In the genomic region with DNA sequence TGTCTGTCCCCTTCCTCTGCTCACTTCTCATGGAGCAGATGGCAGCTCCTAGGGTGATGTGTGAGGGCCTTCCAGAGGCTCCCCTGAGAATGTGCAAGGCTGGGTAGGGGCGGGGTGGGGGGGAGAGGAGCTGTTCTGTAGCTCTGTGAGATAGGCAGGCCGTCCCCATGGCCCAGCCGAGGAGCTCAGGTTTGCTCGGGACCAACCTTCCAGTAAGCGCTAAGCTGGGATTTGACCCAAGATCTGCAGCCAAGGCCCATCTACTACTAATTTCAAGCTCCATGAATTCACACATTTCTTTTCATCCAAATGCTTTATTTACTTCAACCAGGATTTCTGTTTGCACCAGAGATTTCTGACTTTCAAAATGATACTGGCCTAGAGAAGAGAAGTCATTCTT, we compare ENCODE assay signal across 9 mouse cellular contexts. TPM values are rescaled to one million over a fixed set of nuclear protein-coding genes. Genes with fewer than 3 reads are reported as not detected.
DNase-seq lines count a peak whose midpoint lies in the region; ATAC-seq and TF ChIP-seq lines count a peak whose summit lies in the region.
"Had no signal": no experiment of that assay in that cellular context is flagged by ENCODE, and none has a peak within 500 bp of the region (broad histone marks: within the 10 kb centered on the region; RNA-seq: fewer than 3 reads in every experiment).

No protein-coding gene starts in this region.

- H3K9ac ChIP-seq in heart, embryonic 14.5 days (ENCODE audit: low read length), result no peak overlapping the region
- no peak overlapping the region for H3K9ac ChIP-seq in embryonic facial prominence, embryonic 14.5 days (ENCODE audit: low read depth, low read length)
- H3K9ac ChIP-seq in limb, embryonic 13.5 days, result no peak overlapping the region
- H3K9ac ChIP-seq in liver, embryonic 12.5 days, result no peak overlapping the region

- no peak for TF ChIP-seq CTCF in cerebellum, adult 2 months (IDR thresholded peaks at IDR 0.05; ENCODE audit: borderline replicate concordance, insufficient read depth, low read depth, low read length)

- H3K36me3 ChIP-seq in heart, embryonic 14.5 days (ENCODE audit: control insufficient read depth, insufficient read depth, low read length), result no peaks in the 10 kb centered on the region
- no peaks in the 10 kb centered on the region for H3K36me3 ChIP-seq in embryonic facial prominence, embryonic 10.5 days (replicated peaks)
- no peaks in the 10 kb centered on the region for H3K36me3 ChIP-seq in embryonic facial prominence, embryonic 14.5 days (ENCODE audit: control insufficient read depth, insufficient read depth, low read length)
- H3K36me3 ChIP-seq in limb, embryonic 13.5 days, result no peaks in the 10 kb centered on the region
- no peaks in the 10 kb centered on the region for H3K36me3 ChIP-seq in liver, embryonic 12.5 days

- intact Hi-C loops in heart, postnatal 36 days (cut with DNase I), result no loop called here

- no peaks in the 10 kb centered on the region for H3K27me3 ChIP-seq in heart, embryonic 14.5 days (ENCODE audit: control insufficient read depth, insufficient read depth, low read length)
- H3K27me3 ChIP-seq in embryonic facial prominence, embryonic 10.5 days (replicated peaks; ENCODE audit: low read depth, poor library complexity, severe bottlenecking), result peaks cover 23% of the 10 kb centered on the region
- no peaks in the 10 kb centered on the region for H3K27me3 ChIP-seq in embryonic facial prominence, embryonic 14.5 days (replicated peaks; ENCODE audit: control insufficient read depth, insufficient read depth, low read length)
- H3K27me3 ChIP-seq in limb, embryonic 13.5 days, result peaks cover 10% of the 10 kb centered on the region
- peaks cover 27% of the 10 kb centered on the region for H3K27me3 ChIP-seq in liver, embryonic 12.5 days (replicated peaks)
- no peaks in the 10 kb centered on the region for H3K27me3 ChIP-seq in cerebellum, adult 2 months (ENCODE audit: control insufficient read depth, insufficient read depth, low read length)

- peaks cover 19 to 24% of the 10 kb centered on the region in 2 experiments for H3K4me1 ChIP-seq in heart, embryonic 14.5 days (ENCODE audit: control insufficient read depth in 2 of 2, insufficient read depth in 2 of 2, low read length in 2 of 2)
- H3K4me1 ChIP-seq in embryonic facial prominence, embryonic 10.5 days, result peaks cover 50% of the 10 kb centered on the region
- peaks cover 27% of the 10 kb centered on the region for H3K4me1 ChIP-seq in embryonic facial prominence, embryonic 14.5 days (ENCODE audit: control insufficient read depth, insufficient read depth, low read length)
- H3K4me1 ChIP-seq in limb, embryonic 13.5 days, result peaks cover 48% of the 10 kb centered on the region
- H3K4me1 ChIP-seq in liver, embryonic 12.5 days, result 0 out of 2 replicates have a peak, but pooled peaks cover 4% of the 10 kb centered on the region
- no peaks in the 10 kb centered on the region; the same call in 1 of the 2 replicates for H3K4me1 ChIP-seq in cerebellum, adult 2 months (ENCODE audit: control insufficient read depth, insufficient read depth, low read length)

- WGBS in heart, embryonic 14.5 days, result 39% methylated on average over 5 of the region's 5 CpGs
- 71% methylated on average over 5 of the region's 5 CpGs for WGBS in embryonic facial prominence, embryonic 10.5 days
- WGBS in embryonic facial prominence, embryonic 14.5 days, result 75% methylated on average over 5 of the region's 5 CpGs
- WGBS in limb, embryonic 13.5 days, result 58% methylated on average over 5 of the region's 5 CpGs
- 66% methylated on average over 5 of the region's 5 CpGs for WGBS in liver, embryonic 12.5 days (ENCODE audit: insufficient replicate concordance)
- 77% methylated on average over 5 of the region's 5 CpGs for WGBS in cerebellum, adult 2 months

- peak overlapping the region; percentile 71 to 74 for H3K27ac ChIP-seq in heart, embryonic 14.5 days (replicated peaks in 1 of 2; ENCODE audit: control insufficient read depth in 1 of 2, insufficient read depth in 1 of 2, low read depth in 2 of 2, low read length in 2 of 2)
- H3K27ac ChIP-seq in embryonic facial prominence, embryonic 10.5 days (replicated peaks), result peak overlapping the region; percentile 57; the same call in 1 of the 2 replicates
- H3K27ac ChIP-seq in embryonic facial prominence, embryonic 14.5 days (replicated peaks; ENCODE audit: low read depth, low read length), result peak overlapping the region; percentile 87
- peak overlapping the region; percentile 93 for H3K27ac ChIP-seq in limb, embryonic 13.5 days
- no peak overlapping the region for H3K27ac ChIP-seq in liver, embryonic 12.5 days
- no peak overlapping the region for H3K27ac ChIP-seq in cerebellum, adult 2 months (ENCODE audit: insufficient read depth, low read length)

- no peak for DNase-seq in heart, postnatal 36 days
- DNase-seq in embryonic facial prominence, embryonic 10.5 days (ENCODE audit: low spot score), result no peak
- DNase-seq in embryonic facial prominence, embryonic 14.5 days (ENCODE audit: low spot score), result peak; percentile 47
- DNase-seq in cerebellum, adult 2 months, result no peak

- H3K4me2 ChIP-seq in heart, embryonic 14.5 days (ENCODE audit: low read length), result peak overlapping the region; percentile 28; the same call in 1 of the 2 replicates
- H3K4me2 ChIP-seq in embryonic facial prominence, embryonic 14.5 days (ENCODE audit: low read depth, low read length), result no peak overlapping the region
- H3K4me2 ChIP-seq in limb, embryonic 13.5 days (replicated peaks), result 0 out of 2 replicates have a peak overlapping the region, but pooled peaks have one; percentile 23
- no peak overlapping the region for H3K4me2 ChIP-seq in liver, embryonic 12.5 days

- ATAC-seq in heart, embryonic 14.5 days (ENCODE audit: insufficient number of reproducible peaks, insufficient read depth, low FRiP score, low read depth), result no peak
- no peak for ATAC-seq in embryonic facial prominence, embryonic 14.5 days (ENCODE audit: low read depth)
- no peak for ATAC-seq in limb, embryonic 13.5 days (ENCODE audit: low FRiP score, low read depth)
- no peak for ATAC-seq in liver, embryonic 12.5 days
- ATAC-seq in activated CD4-positive, CD25-positive, alpha-beta regulatory T cell, adult 4 months, result no peak

- no peaks in the 10 kb centered on the region for H3K9me3 ChIP-seq in heart, embryonic 14.5 days (ENCODE audit: control insufficient read depth, low read length)
- no peaks in the 10 kb centered on the region for H3K9me3 ChIP-seq in embryonic facial prominence, embryonic 10.5 days
- no peaks in the 10 kb centered on the region for H3K9me3 ChIP-seq in embryonic facial prominence, embryonic 14.5 days (ENCODE audit: control insufficient read depth, low read length)
- no peaks in the 10 kb centered on the region for H3K9me3 ChIP-seq in limb, embryonic 13.5 days
- H3K9me3 ChIP-seq in liver, embryonic 12.5 days (replicated peaks), result no peaks in the 10 kb centered on the region

- H3K4me3 ChIP-seq in heart, embryonic 14.5 days (ENCODE audit: control insufficient read depth in 1 of 2, insufficient read depth in 1 of 2, low read depth in 1 of 2, low read length in 2 of 2), result no peak overlapping the region
- H3K4me3 ChIP-seq in embryonic facial prominence, embryonic 10.5 days, result no peak overlapping the region
- no peak overlapping the region for H3K4me3 ChIP-seq in embryonic facial prominence, embryonic 14.5 days (ENCODE audit: low read depth, low read length)
- H3K4me3 ChIP-seq in limb, embryonic 13.5 days, result no peak overlapping the region
- no peak overlapping the region for H3K4me3 ChIP-seq in liver, embryonic 12.5 days
- no peak overlapping the region for H3K4me3 ChIP-seq in cerebellum, adult 2 months (replicated peaks; ENCODE audit: insufficient read depth, low read depth, low read length)

- TF ChIP-seq POLR2A in cerebellum, adult 2 months (IDR thresholded peaks at IDR 0.05; ENCODE audit: borderline replicate concordance, insufficient read depth, low read length), result no peak

RNA-seq across cellular contexts. Expression of a gene that starts 51.4 kb away (rescaled TPM):
- polyA plus RNA-seq in heart, embryonic 14.5 days (2014; fragmentation: Nextera tagmentation; extraction: Ambion mirVana), result 13.5 and 14.7 TPM in 2 replicates
- 1 to 10 TPM; 5.1 to 9.2 TPM for total RNA-seq in heart, postnatal 36 days (2021)
- polyA plus RNA-seq in embryonic facial prominence, embryonic 10.5 days (2016; fragmentation: Nextera tagmentation; extraction: Ambion mirVana), result 2.0 TPM in 2 replicates
- polyA plus RNA-seq in embryonic facial prominence, embryonic 14.5 days (2014; fragmentation: Nextera tagmentation; extraction: Ambion mirVana), result 20.1 and 20.2 TPM in 2 replicates
- polyA plus RNA-seq in limb, embryonic 13.5 days (2015; fragmentation: Nextera tagmentation; extraction: Ambion mirVana), result 37.2 and 38.3 TPM in 2 replicates
- polyA plus RNA-seq in liver, embryonic 12.5 days (2016; fragmentation: Nextera tagmentation; extraction: Ambion mirVana), result 3.6 and 3.9 TPM in 2 replicates
- polyA plus RNA-seq in cerebellum, adult 2 months (2012; rRNA removed), result 1.5 and 1.9 TPM in 2 replicates
- polyA plus RNA-seq in activated CD4-positive, CD25-positive, alpha-beta regulatory T cell, adult 4 months (2017; shearing (Covaris generic)), result not detected
- total RNA-seq: hematopoietic stem cell, adult 5-6 weeks had no signal

Comparison
In these comparisons a context has a peak if more than half of its experiments do, and no peak if none do; other contexts are left out.
1. H3K27ac ChIP-seq: peak in heart, embryonic 14.5 days (2 of 2), embryonic facial prominence, embryonic 10.5 days (single experiment), embryonic facial prominence, embryonic 14.5 days (single experiment) and limb, embryonic 13.5 days (single experiment); none in liver, embryonic 12.5 days (single experiment) and cerebellum, adult 2 months (single experiment).
2. H3K4me2 ChIP-seq: peak in heart, embryonic 14.5 days (single experiment) and limb, embryonic 13.5 days (single experiment); none in embryonic facial prominence, embryonic 14.5 days (single experiment) and liver, embryonic 12.5 days (single experiment).